Mouse (Mus musculus) hindbrain, embryonic 13.5 days (tissue): ENCODE results near the gene Erg. TPM values are rescaled to one million over a fixed set of nuclear protein-coding genes. Genes with fewer than 3 reads are reported as not detected.

Experiments
- ATAC-seq: fragments of 200-750 bp; cut with Nextera tagmentation; 2 replicates; pipeline ENCODE4 v1.8.0; 2017; ENCODE audit warnings: moderate TSS enrichment; ENCODE audit not compliant: low FRiP score
- H3K27ac ChIP-seq: fragments of 300-500 bp; sonication (generic); 2 replicates; pipeline ENCODE4 v1.5.1; 2015; ENCODE audit warnings: inconsistent platforms, mild to moderate bottlenecking, moderate library complexity
- H3K27me3 ChIP-seq: fragments of 300-500 bp; sonication (generic); 2 replicates; pipeline ENCODE4 v1.6.1; 2015; ENCODE audit warnings: mild to moderate bottlenecking, inconsistent platforms
- H3K36me3 ChIP-seq: fragments of 300-500 bp; sonication (generic); 2 replicates; pipeline ENCODE4 v1.6.1; 2015; ENCODE audit warnings: mild to moderate bottlenecking, inconsistent platforms
- H3K4me1 ChIP-seq: fragments of 300-500 bp; sonication (generic); replicated peaks from 2 replicates; pipeline ENCODE4 v1.6.1; 2015; ENCODE audit warnings: inconsistent platforms
- H3K4me2 ChIP-seq: fragments of 300-500 bp; sonication (generic); 2 replicates; pipeline ENCODE4 v1.6.1; 2015; ENCODE audit warnings: inconsistent platforms, mild to moderate bottlenecking, moderate library complexity
- H3K4me3 ChIP-seq: fragments of 300-500 bp; sonication (generic); 2 replicates; pipeline ENCODE4 v1.5.1; 2015; ENCODE audit warnings: mild to moderate bottlenecking, inconsistent platforms
- H3K9ac ChIP-seq: fragments of 300-500 bp; sonication (generic); 2 replicates; pipeline ENCODE4 v1.6.1; 2015; ENCODE audit warnings: mild to moderate bottlenecking, inconsistent platforms
- H3K9me3 ChIP-seq: fragments of 300-500 bp; sonication (generic); 2 replicates; pipeline ENCODE4 v1.6.1; 2016; ENCODE audit warnings: inconsistent platforms
- WGBS: fragments of 180-500 bp; shearing (Covaris S2); methylation state at CpG from one replicate; pipeline ENCODE4 v1.1.7; 2015; 5-methylcytosine and 5-hydroxymethylcytosine counted together
- polyA plus RNA-seq: library from polyadenylated mRNA; unstranded; fragments of >200 nt; fragmentation: Nextera tagmentation; extraction: Ambion mirVana; gene quantifications from 2 replicates; pipeline ENCODE4 v1.2.1, GENCODE M21; 2015

Erg gene
- polyA plus RNA-seq, 1 experiment from 2014 or later, result 2.1 TPM

GRCm38 (mm10) chr16:95573163-95573562 lies 13.2 kb downstream of the Erg start:
- Histone ChIP-seq H3K27ac (no peak overlapping the region), H3K4me1 (peaks cover 4% of the 10 kb centered on the region; the same call in 1 of the 2 replicates), H3K4me2 (no peak overlapping the region), H3K4me3 (no peak overlapping the region), H3K9ac (no peak overlapping the region), H3K27me3 (no peaks in the 10 kb centered on the region), H3K9me3 (no peaks in the 10 kb centered on the region), H3K36me3 (no peaks in the 10 kb centered on the region)
- WGBS, result 78% methylated on average over 13 of the region's 13 CpGs
- no peak for ATAC-seq

- no peak for ATAC-seq
- no peaks in the 10 kb centered on the region for H3K36me3 ChIP-seq
- no peaks in the 10 kb centered on the region for H3K9me3 ChIP-seq
- H3K4me1 ChIP-seq, result 0 out of 2 replicates have a peak, but pooled peaks cover 4% of the 10 kb centered on the region
- no peak overlapping the region for H3K4me2 ChIP-seq
- WGBS, result 20% methylated on average over 1 of the region's 1 CpGs
- H3K27me3 ChIP-seq, result no peaks in the 10 kb centered on the region
- H3K9ac ChIP-seq, result no peak overlapping the region
- H3K4me3 ChIP-seq, result no peak overlapping the region
- H3K27ac ChIP-seq, result no peak overlapping the region
Measured at GRCm38 (mm10) chr16:95570616-95571015, 15.8 kb downstream of the Erg start.

GRCm38 (mm10) chr16:95556834-95557233 lies 29.6 kb downstream of the Erg start:
- Histone ChIP-seq H3K4me3 (no peak overlapping the region), H3K4me2 (no peak overlapping the region), H3K4me1 (peaks cover 4% of the 10 kb centered on the region; the same call in 1 of the 2 replicates), H3K27me3 (no peaks in the 10 kb centered on the region), H3K9me3 (no peaks in the 10 kb centered on the region), H3K9ac (no peak overlapping the region), H3K27ac (no peak overlapping the region), H3K36me3 (no peaks in the 10 kb centered on the region)
- no peak for ATAC-seq
- WGBS, result 71% methylated on average over 4 of the region's 4 CpGs

GRCm38 (mm10) chr16:95553136-95553535 lies 33.3 kb downstream of the Erg start:
- no peaks in the 10 kb centered on the region for H3K9me3 ChIP-seq
- H3K4me2 ChIP-seq, result no peak overlapping the region
- ATAC-seq, result no peak
- peaks cover 7% of the 10 kb centered on the region; the same call in 1 of the 2 replicates for H3K4me1 ChIP-seq
- no peak overlapping the region for H3K27ac ChIP-seq
- H3K4me3 ChIP-seq, result no peak overlapping the region
- no peak overlapping the region for H3K9ac ChIP-seq
- no peaks in the 10 kb centered on the region for H3K36me3 ChIP-seq
- H3K27me3 ChIP-seq, result no peaks in the 10 kb centered on the region
- WGBS, result 98% methylated on average over 2 of the region's 2 CpGs

GRCm38 (mm10) chr16:95552495-95552894 lies 33.9 kb downstream of the Erg start:
- ATAC-seq, result no peak
- Histone ChIP-seq H3K9ac (no peak overlapping the region), H3K27ac (0 out of 2 replicates have a peak overlapping the region, but pooled peaks have one; percentile 45), H3K4me3 (no peak overlapping the region), H3K4me1 (peaks cover 7% of the 10 kb centered on the region; the same call in 1 of the 2 replicates), H3K27me3 (no peaks in the 10 kb centered on the region), H3K4me2 (no peak overlapping the region), H3K36me3 (no peaks in the 10 kb centered on the region), H3K9me3 (no peaks in the 10 kb centered on the region)
- WGBS, result 51% methylated on average over 16 of the region's 16 CpGs

GRCm38 (mm10) chr16:95550496-95550895 lies 35.9 kb downstream of the Erg start:
- no peak overlapping the region for H3K4me2 ChIP-seq
- no peaks in the 10 kb centered on the region for H3K36me3 ChIP-seq
- no peak overlapping the region for H3K9ac ChIP-seq
- H3K27me3 ChIP-seq, result no peaks in the 10 kb centered on the region
- H3K27ac ChIP-seq, result no peak overlapping the region
- WGBS, result 91% methylated on average over 5 of the region's 5 CpGs
- no peak overlapping the region for H3K4me3 ChIP-seq
- no peak for ATAC-seq
- H3K4me1 ChIP-seq, result peaks cover 4% of the 10 kb centered on the region; the same call in 1 of the 2 replicates
- no peaks in the 10 kb centered on the region for H3K9me3 ChIP-seq

GRCm38 (mm10) chr16:95544753-95545152 lies 41.6 kb downstream of the Erg start:
- no peak overlapping the region for H3K9ac ChIP-seq
- no peak overlapping the region for H3K4me2 ChIP-seq
- ATAC-seq, result no peak
- no peak overlapping the region for H3K27ac ChIP-seq
- no peaks in the 10 kb centered on the region for H3K9me3 ChIP-seq
- no peaks in the 10 kb centered on the region for H3K4me1 ChIP-seq
- no peaks in the 10 kb centered on the region for H3K36me3 ChIP-seq
- WGBS, result 86% methylated on average over 5 of the region's 5 CpGs
- no peak overlapping the region for H3K4me3 ChIP-seq
- H3K27me3 ChIP-seq, result no peaks in the 10 kb centered on the region

GRCm38 (mm10) chr16:95543471-95543870 lies 42.9 kb downstream of the Erg start:
- no peaks in the 10 kb centered on the region for H3K27me3 ChIP-seq
- H3K4me3 ChIP-seq, result no peak overlapping the region
- H3K36me3 ChIP-seq, result no peaks in the 10 kb centered on the region
- no peak overlapping the region for H3K27ac ChIP-seq
- ATAC-seq, result no peak
- 95% methylated on average over 12 of the region's 12 CpGs for WGBS
- no peak overlapping the region for H3K9ac ChIP-seq
- no peaks in the 10 kb centered on the region for H3K9me3 ChIP-seq
- no peak overlapping the region for H3K4me2 ChIP-seq
- H3K4me1 ChIP-seq, result no peaks in the 10 kb centered on the region

- no peak for ATAC-seq
- H3K36me3 ChIP-seq, result no peaks in the 10 kb centered on the region
- no peak overlapping the region for H3K4me3 ChIP-seq
- 67% methylated on average over 3 of the region's 3 CpGs for WGBS
- H3K27ac ChIP-seq, result no peak overlapping the region
- no peak overlapping the region for H3K9ac ChIP-seq
- H3K27me3 ChIP-seq, result no peaks in the 10 kb centered on the region
- H3K9me3 ChIP-seq, result no peaks in the 10 kb centered on the region
- H3K4me2 ChIP-seq, result no peak overlapping the region
- no peaks in the 10 kb centered on the region for H3K4me1 ChIP-seq
Measured at GRCm38 (mm10) chr16:95535151-95535550, 51.2 kb downstream of the Erg start.

GRCm38 (mm10) chr16:95532387-95533077 lies 53.9 kb downstream of the Erg start:
- no peaks in the 10 kb centered on the region for H3K36me3 ChIP-seq
- ATAC-seq, result no peak
- H3K27me3 ChIP-seq, result no peaks in the 10 kb centered on the region
- H3K4me2 ChIP-seq, result no peak overlapping the region
- no peak overlapping the region for H3K4me3 ChIP-seq
- WGBS, result 80% methylated on average over 13 of the region's 13 CpGs
- no peaks in the 10 kb centered on the region for H3K9me3 ChIP-seq
- H3K27ac ChIP-seq, result no peak overlapping the region
- H3K4me1 ChIP-seq, result no peaks in the 10 kb centered on the region
- H3K9ac ChIP-seq, result no peak overlapping the region

- H3K9me3 ChIP-seq, result no peaks in the 10 kb centered on the region
- H3K27me3 ChIP-seq, result no peaks in the 10 kb centered on the region
- H3K4me3 ChIP-seq, result no peak overlapping the region
- WGBS, result 88% methylated on average over 2 of the region's 2 CpGs
- H3K9ac ChIP-seq, result no peak overlapping the region
- no peak for ATAC-seq
- H3K4me2 ChIP-seq, result no peak overlapping the region
- H3K4me1 ChIP-seq, result no peaks in the 10 kb centered on the region
- no peaks in the 10 kb centered on the region for H3K36me3 ChIP-seq
- no peak overlapping the region for H3K27ac ChIP-seq
Measured at GRCm38 (mm10) chr16:95527561-95527960, 58.8 kb downstream of the Erg start.

GRCm38 (mm10) chr16:95519520-95519919 lies 66.9 kb downstream of the Erg start:
- Histone ChIP-seq H3K36me3 (no peaks in the 10 kb centered on the region), H3K27me3 (no peaks in the 10 kb centered on the region), H3K4me1 (no peaks in the 10 kb centered on the region), H3K27ac (no peak overlapping the region), H3K9me3 (no peaks in the 10 kb centered on the region), H3K4me2 (no peak overlapping the region), H3K4me3 (no peak overlapping the region), H3K9ac (no peak overlapping the region)
- 78% methylated on average over 8 of the region's 8 CpGs for WGBS
- no peak for ATAC-seq

GRCm38 (mm10) chr16:95506051-95506450 lies 80.3 kb downstream of the Erg start:
- Histone ChIP-seq H3K4me2 (no peak overlapping the region), H3K36me3 (no peaks in the 10 kb centered on the region), H3K4me3 (no peak overlapping the region), H3K9ac (no peak overlapping the region), H3K27ac (no peak overlapping the region), H3K27me3 (no peaks in the 10 kb centered on the region), H3K4me1 (no peaks in the 10 kb centered on the region), H3K9me3 (no peaks in the 10 kb centered on the region)
- 69% methylated on average over 2 of the region's 2 CpGs for WGBS
- ATAC-seq, result no peak
